Mouse (Mus musculus) liver, embryonic 14.5 days (tissue): ENCODE measurements around the gene Nt5c2. TPM values are rescaled to one million over a fixed set of nuclear protein-coding genes. Genes with fewer than 3 reads are reported as not detected.

Source experiments
- ATAC-seq: fragments of 200-750 bp; cut with Nextera tagmentation; 2 replicates; pipeline ENCODE4 v1.8.0; 2017; ENCODE audit warnings: moderate number of reproducible peaks, mild to moderate bottlenecking, moderate library complexity; ENCODE audit not compliant: insufficient read depth
- DNase-seq, 3 experiments: peaks; one replicate each; pipeline ENCODE4 v3.0.0-alpha.2; 2012 to 2013; ENCODE audit warnings: low read depth in 3 of 3, low spot score in 3 of 3
- H3K27ac ChIP-seq: fragments of 300-500 bp; sonication (generic); 2 replicates; pipeline ENCODE4 v1.5.1; 2014; ENCODE audit warnings: moderate library complexity, mild to moderate bottlenecking, control low read depth, inconsistent platforms
- H3K27me3 ChIP-seq: fragments of 300-500 bp; sonication (generic); 2 replicates; pipeline ENCODE4 v1.6.1; 2014; ENCODE audit warnings: mild to moderate bottlenecking, low read length, moderate library complexity; ENCODE audit not compliant: control insufficient read depth, insufficient read depth
- H3K36me3 ChIP-seq: fragments of 300-500 bp; sonication (generic); replicated peaks from 2 replicates; pipeline ENCODE4 v1.6.1; 2014; ENCODE audit warnings: low read depth; ENCODE audit not compliant: control insufficient read depth, insufficient read depth
- H3K4me1 ChIP-seq, 2 experiments: fragments of 200-500 bp in 1 of 2; fragments of 300-500 bp in 1 of 2; sonication (generic) in 1 of 2; replicated peaks; 2 replicates each; pipeline ENCODE4 v1.6.1; 2012 to 2014; ENCODE audit warnings: antibody characterized with exemption in 1 of 2, inconsistent platforms in 1 of 2, low read length in 1 of 2; ENCODE audit not compliant: control insufficient read depth in 2 of 2, insufficient read depth in 2 of 2
- H3K4me2 ChIP-seq: fragments of 300-500 bp; sonication (generic); 2 replicates; pipeline ENCODE4 v1.6.1; 2014; ENCODE audit warnings: low read depth, mild to moderate bottlenecking, control low read depth, moderate library complexity
- H3K4me3 ChIP-seq, 2 experiments: fragments of 200-500 bp in 1 of 2; fragments of 300-500 bp in 1 of 2; sonication (generic) in 1 of 2; 2 replicates each; pipeline ENCODE4 v1.5.1; 2012 to 2014; ENCODE audit warnings: low read depth in 2 of 2, low read length in 2 of 2, mild to moderate bottlenecking in 2 of 2, control low read depth in 1 of 2, inconsistent platforms in 1 of 2, moderate library complexity in 1 of 2; ENCODE audit not compliant: insufficient read depth in 1 of 2
- H3K9ac ChIP-seq: fragments of 300-500 bp; sonication (generic); replicated peaks from 2 replicates; pipeline ENCODE4 v1.6.1; 2014; ENCODE audit warnings: mild to moderate bottlenecking, control low read depth, moderate library complexity
- H3K9me3 ChIP-seq: fragments of 300-500 bp; sonication (generic); 2 replicates; pipeline ENCODE4 v1.6.1; 2016; ENCODE audit warnings: low read length, mixed read lengths; ENCODE audit not compliant: control insufficient read depth
- CTCF ChIP-seq: IDR thresholded peaks from 2 replicates; pipeline ENCODE4 v1.5.1; 2016; ENCODE audit warnings: antibody characterized with exemption, low read depth, control low read depth
- EP300 ChIP-seq: IDR thresholded peaks from 2 replicates; pipeline ENCODE4 v1.6.1; 2016; ENCODE audit warnings: antibody characterized with exemption, low read depth
- WGBS: fragments of 180-500 bp; shearing (Covaris S2); extraction: QIAGEN DNeasy Blood & Tissue Kit; methylation state at CpG from one replicate; pipeline ENCODE4 v1.1.7; 2014; ENCODE audit not compliant: insufficient replicate concordance; 5-methylcytosine and 5-hydroxymethylcytosine counted together
- polyA plus RNA-seq, 2 experiments: library from polyadenylated mRNA; depleted of rRNA in 1 of 2; stranded (reverse) in 1 of 2; unstranded in 1 of 2; fragments of >200 nt; fragmentation: Nextera tagmentation in 1 of 2; extraction: Ambion mirVana in 1 of 2; gene quantifications; 2 replicates each; pipeline versions ENCODE4 v1.2.1 to v1.2.3; 2012 to 2014

The Nt5c2 gene
- polyA plus RNA-seq, 2 experiments = 14.9 to 45.0 TPM

DNA sequence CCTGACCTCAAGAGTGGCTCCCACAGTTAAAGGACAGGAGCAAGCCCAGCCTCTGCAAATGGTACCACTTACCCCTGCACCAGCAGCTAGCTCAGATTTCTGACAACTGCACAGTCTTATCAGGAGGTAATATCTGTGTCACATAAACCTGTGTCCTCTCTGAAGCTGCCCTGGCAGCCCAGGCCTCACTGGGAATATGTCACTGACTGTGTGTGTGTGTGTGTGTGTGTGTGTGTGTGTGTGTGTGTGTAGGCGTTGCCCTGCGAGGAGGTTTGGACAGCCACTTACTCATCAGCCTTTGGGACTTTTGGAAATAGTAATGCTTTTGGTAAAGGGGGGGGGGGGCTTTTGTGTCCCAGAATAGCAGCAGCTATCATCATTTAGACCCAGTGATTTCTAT, 171.9 kb downstream of the Nt5c2 start:
- H3K9ac ChIP-seq = no peak overlapping the region
- WGBS = 55% methylated on average over 2 of the region's 2 CpGs
- peaks cover 23 to 26% of the 10 kb centered on the region in 2 experiments for H3K4me1 ChIP-seq
- H3K36me3 ChIP-seq = no peaks in the 10 kb centered on the region
- H3K4me3 ChIP-seq = no peak overlapping the region
- H3K9me3 ChIP-seq = no peaks in the 10 kb centered on the region
- no peaks in the 10 kb centered on the region for H3K27me3 ChIP-seq
- DNase-seq (no peak), ATAC-seq (no peak)
- no peak overlapping the region for H3K4me2 ChIP-seq
- no peak overlapping the region for H3K27ac ChIP-seq
- TF ChIP-seq EP300 (no peak), CTCF (no peak)

DNA sequence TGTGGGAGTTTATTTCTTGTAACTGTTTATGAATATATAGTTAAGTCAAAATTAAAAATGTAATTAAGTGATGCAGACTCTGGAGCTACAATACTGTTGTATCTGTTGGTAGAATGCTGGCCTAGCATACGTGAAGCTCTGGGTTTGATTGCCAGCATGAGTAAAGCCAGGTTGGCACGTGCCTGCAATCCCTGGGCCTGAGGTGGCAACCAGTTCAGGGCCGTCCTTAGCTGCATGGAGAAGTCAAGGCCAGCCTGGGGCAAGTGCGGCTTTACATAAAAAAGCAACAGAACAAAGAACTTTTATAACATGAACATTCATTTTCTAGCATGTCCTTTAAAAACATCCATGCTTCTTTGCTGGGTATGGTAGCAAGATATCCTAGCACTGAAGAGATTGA, 173.9 kb downstream of the Nt5c2 start:
- ATAC-seq = no peak
- no peaks in the 10 kb centered on the region for H3K27me3 ChIP-seq
- no peak overlapping the region for H3K4me3 ChIP-seq
- H3K27ac ChIP-seq = no peak overlapping the region
- H3K9ac ChIP-seq = no peak overlapping the region
- TF ChIP-seq CTCF = no peak
- no peak for TF ChIP-seq EP300
- no peaks in the 10 kb centered on the region for H3K36me3 ChIP-seq
- peaks cover 6% of the 10 kb centered on the region in 2 experiments for H3K4me1 ChIP-seq
- H3K4me2 ChIP-seq = no peak overlapping the region
- 79% methylated on average over 4 of the region's 4 CpGs for WGBS
- no peak for DNase-seq
- H3K9me3 ChIP-seq = no peaks in the 10 kb centered on the region

DNA sequence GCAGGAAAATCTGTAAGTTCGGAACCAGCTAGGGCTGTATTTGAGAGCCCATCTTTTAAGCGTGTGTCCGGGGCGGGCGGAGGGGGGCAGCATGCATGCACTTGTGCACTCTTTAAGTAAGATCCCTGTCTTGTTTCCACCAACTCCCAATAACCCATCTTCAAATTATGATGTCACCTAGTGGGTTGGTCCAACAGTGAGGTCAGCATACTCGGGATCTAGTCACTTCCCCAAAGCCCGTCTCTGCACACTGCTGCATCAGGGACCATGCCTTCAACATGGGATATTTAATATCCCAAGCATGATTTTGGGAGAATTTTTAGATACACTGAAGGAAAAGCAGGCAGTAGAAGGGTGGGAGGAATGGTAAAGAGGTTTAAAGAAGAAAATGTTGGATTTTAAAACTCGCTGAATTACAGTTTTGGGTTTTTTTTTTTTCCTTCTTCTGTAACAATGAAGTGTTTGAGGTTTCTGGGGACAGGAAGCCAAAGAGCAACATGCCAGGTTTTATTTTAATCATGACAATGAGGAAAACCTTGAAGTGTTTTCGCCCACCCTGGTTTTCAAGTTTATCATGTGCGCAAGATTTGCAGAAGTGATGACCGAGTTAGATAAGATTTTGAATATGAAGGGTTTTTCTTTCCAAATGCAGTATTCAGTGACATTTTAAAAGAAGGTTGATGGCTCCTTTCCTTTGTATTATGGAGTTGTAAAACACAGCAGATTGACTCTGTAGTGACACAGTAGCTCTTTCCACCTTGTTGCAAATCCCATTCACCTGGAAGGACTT, 177.5 kb downstream of the Nt5c2 start:
- TF ChIP-seq EP300 (no peak), CTCF (no peak)
- no peaks in the 10 kb centered on the region for H3K4me1 ChIP-seq
- no peak overlapping the region for H3K4me2 ChIP-seq
- H3K27ac ChIP-seq = no peak overlapping the region
- no peaks in the 10 kb centered on the region for H3K36me3 ChIP-seq
- H3K27me3 ChIP-seq = no peaks in the 10 kb centered on the region
- H3K9me3 ChIP-seq = no peaks in the 10 kb centered on the region
- ATAC-seq (no peak), DNase-seq (no peak)
- no peak overlapping the region for H3K4me3 ChIP-seq
- 57% methylated on average over 11 of the region's 11 CpGs for WGBS
- H3K9ac ChIP-seq = no peak overlapping the region

DNA sequence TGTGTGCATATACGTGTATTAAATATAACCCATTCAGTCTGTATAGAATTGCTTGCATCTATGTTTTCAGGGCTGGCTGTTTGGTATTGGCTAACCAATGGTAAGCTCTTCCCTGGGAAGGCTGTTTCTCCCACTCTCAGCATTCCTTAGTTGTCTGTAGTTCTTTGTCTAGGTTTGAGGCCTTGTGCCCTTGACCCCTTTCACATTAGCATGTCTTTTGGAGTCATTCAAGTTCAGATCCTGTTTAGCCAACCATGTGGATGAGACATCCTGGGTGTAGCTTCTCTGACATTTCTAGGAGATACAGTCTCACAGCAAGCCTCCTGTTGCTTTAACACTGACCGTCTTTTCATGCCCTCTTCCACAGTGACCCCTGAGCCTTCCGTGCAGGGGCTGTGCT, 178.9 kb downstream of the Nt5c2 start:
- Histone ChIP-seq H3K9me3 (no peaks in the 10 kb centered on the region), H3K4me3 (no peak overlapping the region), H3K27me3 (no peaks in the 10 kb centered on the region), H3K9ac (no peak overlapping the region), H3K27ac (no peak overlapping the region), H3K4me2 (no peak overlapping the region), H3K36me3 (no peaks in the 10 kb centered on the region), H3K4me1 (peaks cover 0 to 1% of the 10 kb centered on the region in 2 experiments; a peak in 1 of 4 replicates)
- 82% methylated on average over 3 of the region's 3 CpGs for WGBS
- ATAC-seq (no peak), DNase-seq (no peak)
- TF ChIP-seq EP300 = no peak
- TF ChIP-seq CTCF = no peak

DNA sequence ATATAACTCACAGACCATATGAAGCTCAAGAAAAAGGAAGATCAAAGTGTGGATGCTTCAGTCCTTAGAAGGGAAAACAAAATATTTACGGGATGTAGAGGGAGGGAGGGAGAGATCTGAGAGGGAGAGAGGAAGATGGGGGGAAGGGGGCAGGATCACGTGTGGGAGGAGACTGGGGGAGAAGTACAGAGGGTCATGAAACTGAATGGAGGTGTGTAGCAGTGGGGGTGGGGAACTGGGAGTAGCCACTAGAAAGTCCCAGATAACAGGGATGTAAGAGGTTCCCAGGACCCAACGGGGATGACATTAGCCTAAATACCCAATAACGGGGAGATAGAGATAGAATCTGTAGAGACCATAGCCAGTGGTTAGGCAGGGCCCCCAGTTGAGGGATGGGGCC, 179.6 kb downstream of the Nt5c2 start:
- DNase-seq (no peak), ATAC-seq (no peak)
- no peaks in the 10 kb centered on the region for H3K36me3 ChIP-seq
- H3K4me2 ChIP-seq = no peak overlapping the region
- H3K4me3 ChIP-seq = no peak overlapping the region
- no peaks in the 10 kb centered on the region for H3K9me3 ChIP-seq
- no peaks in the 10 kb centered on the region for H3K27me3 ChIP-seq
- H3K4me1 ChIP-seq = peaks cover 0 to 2% of the 10 kb centered on the region in 2 experiments; a peak in 1 of 4 replicates
- H3K27ac ChIP-seq = no peak overlapping the region
- no peak overlapping the region for H3K9ac ChIP-seq
- WGBS = 45% methylated on average over 4 of the region's 4 CpGs
- TF ChIP-seq EP300 (no peak), CTCF (no peak)
